Mouse (Mus musculus) spleen, adult 2 months (tissue): ENCODE measurements around the gene Tunar. TPM values are rescaled to one million over a fixed set of nuclear protein-coding genes. Genes with fewer than 3 reads are reported as not detected.

Source experiments
- DNase-seq, 2 experiments: peaks; one replicate each; pipeline versions ENCODE4 v3.0.0 to v3.0.0-alpha.2; 2012 to 2021; ENCODE audit warnings: low spot score in 2 of 2, low read depth in 1 of 2
- H3K27ac ChIP-seq: fragments of 200-500 bp; 2 replicates; pipeline ENCODE4 v1.5.1; 2012; ENCODE audit warnings: low read length, inconsistent platforms; ENCODE audit not compliant: insufficient read depth
- H3K27me3 ChIP-seq: fragments of 200-500 bp; 2 replicates; pipeline ENCODE4 v1.6.1; 2012; ENCODE audit warnings: mild to moderate bottlenecking, moderate library complexity, low read length, inconsistent platforms; ENCODE audit not compliant: control insufficient read depth, insufficient read depth
- H3K36me3 ChIP-seq: fragments of 200-500 bp; 2 replicates; pipeline ENCODE4 v1.6.1; 2012; ENCODE audit warnings: mild to moderate bottlenecking, low read length, inconsistent platforms; ENCODE audit not compliant: control insufficient read depth, insufficient read depth
- H3K4me1 ChIP-seq: fragments of 200-500 bp; 2 replicates; pipeline ENCODE4 v1.6.1; 2011; ENCODE audit warnings: inconsistent platforms; ENCODE audit not compliant: control insufficient read depth, insufficient read depth, insufficient read length
- H3K4me3 ChIP-seq: fragments of 200-500 bp; 2 replicates; pipeline ENCODE4 v1.5.1; 2011; ENCODE audit warnings: mild to moderate bottlenecking, inconsistent platforms; ENCODE audit not compliant: insufficient read depth, insufficient read length; ENCODE audit errors: extremely low read depth
- CTCF ChIP-seq: fragments of 200-500 bp; IDR thresholded peaks from 2 replicates; pipeline ENCODE4 v1.5.1; 2011; ENCODE audit warnings: mild to moderate bottlenecking, inconsistent platforms; ENCODE audit not compliant: insufficient read depth, insufficient read length, insufficient replicate concordance; ENCODE audit errors: extremely low read depth
- POLR2A ChIP-seq: fragments of 200-500 bp; IDR thresholded peaks from 2 replicates; pipeline ENCODE4 v1.6.1; 2011; ENCODE audit warnings: low read depth, low read length, inconsistent platforms
- WGBS: fragments of 180-500 bp; shearing (Covaris S2); methylation state at CpG from one replicate; pipeline ENCODE4 v1.1.7; 2018; 5-methylcytosine and 5-hydroxymethylcytosine counted together
- polyA plus RNA-seq: library from polyadenylated mRNA; depleted of rRNA; stranded (reverse); fragments of >200 nt; gene quantifications from 2 replicates; pipeline ENCODE4 v1.2.3, GENCODE M21; 2012

Tunar gene
- polyA plus RNA-seq, 1 experiment, result not detected

DNA sequence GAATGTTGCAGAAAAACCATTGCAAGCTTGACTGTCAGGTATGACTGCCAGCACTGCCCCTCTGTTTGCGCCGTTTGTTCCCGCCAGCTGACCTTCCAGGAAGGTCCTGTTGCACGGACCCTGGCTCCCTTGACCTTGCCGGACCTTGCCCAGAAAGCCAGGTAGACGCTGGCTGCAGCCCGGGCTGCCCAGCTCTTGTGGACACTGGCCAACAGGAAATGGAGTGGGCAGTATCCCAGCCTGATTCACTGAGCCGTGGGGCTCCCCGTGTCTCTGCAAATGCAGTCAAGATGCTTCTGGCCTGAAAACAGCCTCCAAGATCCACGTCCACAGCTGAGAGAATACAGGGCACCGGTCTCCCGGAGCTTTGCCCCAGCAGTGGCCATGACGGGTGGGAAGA lies 13.6 kb downstream of the Tunar start:
- no peak for DNase-seq
- TF ChIP-seq CTCF, result no peak
- no peak for TF ChIP-seq POLR2A
- Histone ChIP-seq H3K4me3 (no peak overlapping the region), H3K27me3 (no peaks in the 10 kb centered on the region), H3K27ac (no peak overlapping the region), H3K36me3 (no peaks in the 10 kb centered on the region), H3K4me1 (no peaks in the 10 kb centered on the region)
- WGBS, result 85% methylated on average over 13 of the region's 13 CpGs

DNA sequence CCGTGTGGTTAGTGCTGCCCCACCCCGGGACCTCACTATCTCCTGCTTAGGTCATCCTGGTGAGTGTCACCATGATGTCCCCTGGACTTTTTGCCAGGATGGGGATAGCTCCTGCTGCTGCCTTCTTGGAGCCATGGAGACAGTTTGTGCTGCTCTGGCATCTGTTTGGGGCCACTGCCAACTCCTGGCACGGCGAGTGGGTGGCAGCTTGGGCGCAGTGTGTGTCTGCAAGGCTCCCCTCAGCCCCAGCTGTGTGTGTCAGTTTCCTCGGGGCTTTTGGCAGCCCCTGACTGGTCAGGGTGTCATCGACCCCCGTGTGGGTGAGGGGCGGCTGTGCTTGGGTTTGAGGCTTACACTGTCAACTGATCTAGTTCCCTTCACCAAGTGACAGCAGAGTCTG lies 20.6 kb downstream of the Tunar start:
- H3K27ac ChIP-seq, result no peak overlapping the region
- DNase-seq, result no peak
- TF ChIP-seq CTCF, result no peak
- TF ChIP-seq POLR2A, result no peak
- no peaks in the 10 kb centered on the region for H3K4me1 ChIP-seq
- 82% methylated on average over 9 of the region's 9 CpGs for WGBS
- H3K27me3 ChIP-seq, result no peaks in the 10 kb centered on the region
- H3K36me3 ChIP-seq, result no peaks in the 10 kb centered on the region
- H3K4me3 ChIP-seq, result no peak overlapping the region

DNA sequence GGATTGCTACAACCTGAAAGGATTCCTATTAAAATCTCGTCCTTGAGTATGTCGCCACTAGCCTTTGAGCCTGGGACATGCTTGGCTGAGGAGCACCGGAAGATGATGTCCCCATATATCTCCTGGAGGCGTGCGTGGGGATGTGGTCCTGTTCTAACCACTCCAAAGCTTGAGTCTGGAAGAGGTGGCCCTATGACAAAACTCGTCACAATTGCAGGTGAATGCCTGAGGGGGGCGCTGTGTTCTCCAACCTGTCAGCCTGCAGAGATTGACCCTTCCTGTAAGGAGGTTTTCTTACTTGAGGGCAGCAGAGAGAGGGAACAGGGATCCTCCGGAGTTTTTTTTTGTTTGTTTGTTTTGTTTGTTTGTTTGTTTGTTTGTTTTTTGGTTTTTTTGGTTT lies 21.1 kb downstream of the Tunar start:
- Histone ChIP-seq H3K27me3 (no peaks in the 10 kb centered on the region), H3K4me3 (no peak overlapping the region), H3K27ac (no peak overlapping the region), H3K36me3 (no peaks in the 10 kb centered on the region), H3K4me1 (no peaks in the 10 kb centered on the region)
- WGBS, result 84% methylated on average over 8 of the region's 8 CpGs
- DNase-seq, result no peak
- TF ChIP-seq POLR2A (no peak), CTCF (no peak)

DNA sequence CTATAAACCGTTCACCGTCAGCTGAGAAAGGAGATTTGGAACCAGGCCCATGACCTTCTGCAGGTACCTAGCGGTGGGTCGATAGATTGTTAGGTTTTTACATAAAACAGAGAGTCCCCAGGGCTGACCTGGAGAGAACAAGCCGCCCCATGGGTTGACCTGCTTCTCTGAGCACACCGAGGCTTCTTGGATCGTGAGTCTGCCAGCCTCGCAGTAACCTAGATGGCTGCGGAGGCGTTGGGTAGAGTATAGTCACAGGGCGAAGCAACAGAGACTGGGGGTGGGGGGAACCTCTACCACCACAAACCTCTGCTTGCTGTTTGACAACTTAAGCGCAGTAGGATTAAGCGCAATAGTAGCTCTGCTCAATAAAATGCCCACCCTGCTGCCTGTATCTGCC lies 23.1 kb downstream of the Tunar start:
- H3K4me1 ChIP-seq, result no peaks in the 10 kb centered on the region
- no peak for TF ChIP-seq CTCF
- TF ChIP-seq POLR2A, result no peak
- H3K27ac ChIP-seq, result no peak overlapping the region
- H3K36me3 ChIP-seq, result no peaks in the 10 kb centered on the region
- DNase-seq, result no peak
- H3K4me3 ChIP-seq, result no peak overlapping the region
- H3K27me3 ChIP-seq, result no peaks in the 10 kb centered on the region
- WGBS, result 91% methylated on average over 13 of the region's 13 CpGs

DNA sequence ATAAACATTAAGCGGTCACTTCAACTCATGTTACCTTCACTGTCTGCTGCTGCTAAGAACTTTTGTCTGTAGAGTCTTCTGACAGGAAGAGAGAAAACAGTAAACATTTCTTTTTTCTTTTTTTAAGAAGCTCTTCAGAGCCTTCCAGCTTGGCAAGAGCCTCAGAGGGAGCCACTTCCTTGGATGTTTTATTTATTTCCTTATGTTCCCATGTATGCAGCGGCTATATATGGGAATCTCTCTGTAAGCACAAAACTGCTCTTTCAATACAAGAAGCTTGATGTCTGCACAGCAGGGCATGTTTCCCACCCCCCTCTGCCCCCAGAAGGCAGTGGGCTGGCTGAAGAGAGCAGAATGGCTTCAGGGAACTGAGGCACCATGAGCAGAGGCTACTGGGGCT lies 30.0 kb downstream of the Tunar start:
- 72% methylated on average over 2 of the region's 2 CpGs for WGBS
- Histone ChIP-seq H3K4me1 (no peaks in the 10 kb centered on the region), H3K27me3 (no peaks in the 10 kb centered on the region)

DNA sequence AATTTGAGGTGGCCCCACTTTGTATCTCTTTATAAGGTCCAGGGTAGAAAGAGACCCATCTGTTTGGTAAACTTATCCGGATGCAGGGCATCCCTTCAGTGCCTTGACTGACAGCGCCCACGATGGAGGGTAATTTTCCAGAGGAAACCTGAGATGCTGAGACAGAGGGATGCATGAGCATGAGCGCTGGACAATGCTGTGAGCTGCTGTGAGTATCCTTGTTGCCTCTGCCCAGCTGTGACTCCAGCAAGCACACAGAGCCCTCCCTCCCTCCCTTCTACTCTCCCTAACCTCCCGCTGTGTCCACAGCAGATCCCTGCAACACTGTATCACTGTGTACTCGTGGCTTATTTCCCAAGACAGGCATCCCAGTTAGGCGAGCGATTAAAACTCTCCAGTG lies 40.9 kb downstream of the Tunar start:
- TF ChIP-seq POLR2A (no peak), CTCF (no peak)
- Histone ChIP-seq H3K27me3 (no peaks in the 10 kb centered on the region), H3K4me3 (no peak overlapping the region), H3K4me1 (no peaks in the 10 kb centered on the region), H3K36me3 (no peaks in the 10 kb centered on the region), H3K27ac (no peak overlapping the region)
- no peak for DNase-seq
- 79% methylated on average over 8 of the region's 8 CpGs for WGBS

More for the DNA sequence above, 30.0 kb downstream of the Tunar start:
- Histone ChIP-seq H3K36me3 (no peaks in the 10 kb centered on the region), H3K27ac (no peak overlapping the region), H3K4me3 (no peak overlapping the region)
- no peak for TF ChIP-seq POLR2A
- TF ChIP-seq CTCF, result no peak
- DNase-seq, result no peak

DNA sequence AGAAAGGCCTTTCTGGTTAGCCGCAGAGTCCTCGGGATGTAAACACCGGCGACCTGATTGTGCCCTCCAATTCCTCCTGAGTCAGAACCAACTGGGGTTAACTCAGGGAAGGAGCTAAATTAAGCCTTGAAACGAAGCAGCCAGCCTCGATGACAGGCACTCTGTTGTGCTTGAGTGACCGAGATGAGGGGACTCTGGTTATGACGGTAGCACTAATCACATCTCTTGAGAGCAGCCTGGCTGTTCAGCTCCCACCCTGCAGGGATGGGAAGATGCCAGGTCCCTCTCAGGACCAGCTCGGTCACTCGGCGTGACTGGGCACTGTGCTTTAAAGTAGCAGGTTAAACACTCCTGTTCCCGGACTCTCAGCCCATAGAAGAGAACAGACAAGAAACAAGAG lies 43.3 kb downstream of the Tunar start:
- no peak for DNase-seq
- H3K4me3 ChIP-seq, result no peak overlapping the region
- no peaks in the 10 kb centered on the region for H3K4me1 ChIP-seq
- TF ChIP-seq CTCF (no peak), POLR2A (no peak)
- no peaks in the 10 kb centered on the region for H3K36me3 ChIP-seq
- 64% methylated on average over 12 of the region's 12 CpGs for WGBS
- no peak overlapping the region for H3K27ac ChIP-seq
- H3K27me3 ChIP-seq, result no peaks in the 10 kb centered on the region
